Mouse (Mus musculus) central nervous system, embryonic 14 days (tissue): ENCODE measurements around the gene Eef1g. TPM values are rescaled to one million over a fixed set of nuclear protein-coding genes. Genes with fewer than 3 reads are reported as not detected.

Experiments used
- polyA plus RNA-seq: library from polyadenylated mRNA; depleted of rRNA; stranded (reverse); fragments of >200 nt; gene quantifications from 2 replicates; pipeline ENCODE4 v1.2.3, GENCODE M21; 2012; rRNA removed

Eef1g gene
- polyA plus RNA-seq = 429 and 446 TPM in 2 replicates

DNA sequence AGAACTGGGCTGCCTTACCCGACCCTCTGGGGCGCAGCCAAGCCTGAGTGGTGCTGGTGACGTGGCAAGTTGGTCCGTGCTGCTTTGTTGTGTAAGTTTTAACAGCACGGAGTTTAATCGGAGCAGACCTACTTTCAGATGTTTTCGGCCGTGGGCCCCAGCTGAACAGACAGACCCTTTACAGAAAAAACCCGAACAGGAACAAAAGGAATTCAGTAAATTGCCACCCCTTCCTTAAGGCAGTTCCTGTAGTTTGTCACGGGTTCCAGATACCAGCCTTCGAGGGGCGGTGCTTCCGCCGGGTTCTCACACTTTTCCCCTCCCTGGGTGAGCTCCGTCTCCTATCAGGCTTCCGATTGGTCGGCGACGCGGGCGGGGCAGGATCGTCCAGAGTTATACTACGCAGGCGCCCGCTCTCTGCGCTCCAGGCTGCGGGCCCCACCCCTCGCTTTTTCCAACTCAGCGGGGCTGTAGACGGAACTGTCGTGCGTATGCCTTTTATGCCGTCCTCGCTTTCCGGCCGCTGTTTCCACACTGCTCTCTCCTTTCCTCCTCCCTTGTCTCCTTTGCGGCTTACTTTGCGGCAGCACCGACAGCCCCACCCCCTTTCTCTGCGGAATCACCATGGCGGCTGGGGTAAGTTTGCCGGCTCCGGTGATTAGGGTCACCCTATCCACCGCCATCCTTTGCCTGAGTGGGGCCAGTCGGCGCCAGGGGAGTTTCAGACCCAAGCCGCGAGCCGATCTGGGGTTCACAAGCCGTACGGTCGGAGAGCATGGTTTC lies at the start of gene Eef1g:
Gene Eef1g (plus strand): TSS at position 452 of the 783 bp plus-strand sequence.

DNA sequence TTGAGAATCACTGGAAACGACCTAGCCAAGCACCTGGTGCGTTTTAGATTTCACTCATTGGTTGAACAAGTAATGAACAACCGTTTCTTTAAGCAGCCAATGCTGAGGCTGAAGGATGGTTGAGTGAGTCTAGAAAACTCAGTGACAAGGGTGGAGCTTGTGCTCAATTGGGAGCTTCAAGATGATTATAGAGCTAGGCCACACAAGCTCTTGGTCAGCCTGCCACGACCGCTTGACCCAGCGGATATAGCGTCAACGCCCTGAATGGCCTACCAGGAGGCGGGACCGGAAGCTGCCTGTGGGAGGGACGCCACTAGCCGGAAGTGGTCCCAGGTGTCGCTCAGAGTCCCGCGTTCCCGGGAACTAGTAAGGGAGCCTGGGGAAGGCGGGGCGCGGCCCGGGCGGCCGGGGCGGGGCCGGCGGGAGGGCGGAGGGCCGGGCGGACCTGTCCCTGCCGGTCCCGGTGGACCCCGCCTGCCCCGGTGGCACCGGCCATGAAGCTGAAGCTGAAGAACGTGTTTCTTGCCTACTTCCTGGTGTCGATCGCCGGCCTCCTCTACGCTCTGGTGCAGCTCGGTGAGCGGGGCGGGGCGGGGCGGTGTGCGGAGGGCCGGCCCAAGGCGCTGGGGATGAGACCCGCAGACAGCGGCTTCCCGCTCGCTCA lies 46.6 kb upstream of the Eef1g start, which contains the start of gene B3gat3:
Gene B3gat3 (plus strand): TSS at position 302 of the 664 bp plus-strand sequence.

DNA sequence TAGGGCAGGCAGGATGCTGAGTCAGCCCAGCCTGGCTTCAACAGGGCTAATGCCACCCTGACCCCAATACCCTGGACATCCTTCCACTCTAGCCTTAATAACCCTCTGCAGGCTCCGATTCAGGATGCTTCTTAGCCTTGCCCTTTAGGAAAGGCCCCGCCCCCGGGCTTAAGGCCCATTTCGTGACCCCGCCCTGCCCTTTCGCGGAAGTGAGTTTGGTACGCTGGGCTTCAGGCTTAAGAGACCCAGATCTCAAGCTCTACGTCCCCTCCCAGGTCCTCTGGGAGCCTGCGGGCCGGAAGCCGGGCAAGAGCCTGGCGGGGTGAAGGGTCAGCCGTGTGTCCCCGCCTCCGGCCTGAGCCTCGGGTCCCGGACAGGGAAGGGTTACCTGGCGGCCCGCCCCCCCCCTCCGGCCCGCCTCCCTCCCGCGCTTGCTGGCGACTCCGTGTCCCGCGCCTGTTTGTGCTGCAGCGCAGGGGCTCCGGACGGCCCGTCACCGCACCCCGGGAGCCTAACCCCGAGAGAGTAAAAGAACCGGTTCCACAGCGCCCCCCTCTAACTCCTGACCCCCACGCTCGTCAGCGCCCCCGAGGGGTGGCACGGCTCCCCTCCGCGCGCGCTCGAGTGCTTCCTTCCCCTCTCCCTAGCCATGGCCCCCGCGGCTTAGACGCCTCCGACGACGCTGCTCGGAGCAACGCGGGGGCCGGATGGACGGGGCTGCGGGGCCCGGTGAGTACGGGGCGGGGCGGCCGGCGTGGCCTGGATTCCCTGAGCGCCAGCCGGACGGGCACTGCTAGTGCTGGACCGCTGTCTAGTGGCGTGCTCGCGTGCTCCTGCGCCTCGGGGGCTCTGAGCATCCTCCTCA lies 37.4 kb upstream of the Eef1g start, which contains the start of the genes Rom1 and Eml3:
Gene Rom1 (minus strand): TSS at position 133 of the 865 bp plus-strand sequence.
Gene Eml3 (plus strand): TSS at position 329 of the 865 bp plus-strand sequence.

DNA sequence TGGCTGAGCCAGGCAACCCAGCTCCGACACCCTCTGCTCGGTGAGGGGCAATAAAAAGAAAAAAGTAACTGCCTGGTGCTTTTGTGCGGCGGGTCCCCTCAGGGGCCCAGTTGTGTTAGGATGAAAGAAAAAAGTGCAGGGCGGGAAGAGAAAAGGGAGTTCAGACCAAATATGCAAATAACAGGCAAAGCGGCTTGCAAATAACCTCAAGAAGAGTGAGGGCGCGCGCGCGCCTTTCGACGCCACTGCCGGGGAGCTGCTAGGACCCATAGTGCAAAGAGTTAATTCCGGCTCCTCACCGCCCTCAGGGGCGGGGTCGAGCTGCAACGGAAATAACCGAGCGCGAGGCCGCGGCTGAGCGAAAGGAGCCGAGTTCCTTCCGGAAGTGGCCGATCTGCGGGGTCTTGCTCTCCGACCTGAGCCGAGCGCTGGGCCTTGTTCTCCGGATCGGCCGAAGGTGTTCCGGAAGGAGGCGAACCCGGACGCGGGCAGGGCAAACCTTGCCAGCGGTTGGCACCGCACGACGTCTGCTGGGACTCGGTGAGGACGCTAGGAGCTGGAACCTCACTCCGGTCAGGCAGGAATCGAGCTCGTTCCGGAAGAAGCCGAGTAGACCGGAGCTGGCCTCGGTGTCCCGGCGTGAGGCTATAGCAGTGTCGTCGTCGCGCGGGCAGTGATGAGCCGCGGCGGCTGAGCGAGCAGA lies 25.2 kb upstream of the Eef1g start, which contains the start of gene Mta2:
Gene Mta2 (plus strand): TSS at position 361 of the 703 bp plus-strand sequence.

DNA sequence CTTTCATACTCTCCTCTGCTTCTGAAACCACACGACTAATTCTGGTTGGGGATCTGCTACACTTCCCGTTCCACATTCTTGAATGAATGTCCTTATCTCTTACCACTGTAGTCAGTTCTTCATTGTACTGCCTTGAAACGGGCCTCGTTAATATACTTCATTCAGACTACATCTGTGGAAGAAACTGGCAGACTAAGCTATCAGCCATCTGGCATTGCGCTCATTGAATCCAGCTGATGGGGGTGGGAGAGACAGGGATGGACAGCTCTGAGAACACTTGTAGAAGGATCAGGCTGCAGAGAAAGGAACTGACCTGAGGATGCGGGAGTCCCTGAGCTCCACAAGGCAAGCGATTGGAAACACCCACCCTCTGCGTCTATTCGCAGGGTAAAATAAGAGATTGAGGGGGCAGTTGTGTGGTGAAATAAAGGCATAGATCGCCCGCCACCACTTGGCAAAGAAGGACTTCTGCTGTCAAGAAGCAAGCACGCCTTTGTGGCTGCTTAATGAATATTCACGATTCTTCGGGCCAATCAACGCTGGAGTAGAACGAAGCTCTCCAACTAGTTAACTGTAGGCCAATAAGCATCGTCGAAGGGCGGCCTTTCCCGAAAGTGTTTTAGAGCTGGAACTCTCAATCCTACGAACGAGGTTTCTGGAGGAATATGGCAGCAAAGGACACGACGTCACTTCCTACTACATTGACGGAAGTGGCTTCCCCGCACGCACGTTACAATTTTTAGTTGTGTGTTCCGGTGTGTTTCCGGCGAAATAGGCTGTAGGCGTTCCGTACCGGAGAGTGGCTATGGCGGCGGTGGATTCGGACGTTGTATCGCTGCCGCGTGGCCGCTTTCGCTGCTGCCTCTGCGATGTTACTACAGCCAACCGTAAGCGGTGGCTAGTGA lies 13.5 kb upstream of the Eef1g start, which contains the start of gene Tut1:
Gene Tut1 (plus strand): TSS at position 713 of the 905 bp plus-strand sequence.

DNA sequence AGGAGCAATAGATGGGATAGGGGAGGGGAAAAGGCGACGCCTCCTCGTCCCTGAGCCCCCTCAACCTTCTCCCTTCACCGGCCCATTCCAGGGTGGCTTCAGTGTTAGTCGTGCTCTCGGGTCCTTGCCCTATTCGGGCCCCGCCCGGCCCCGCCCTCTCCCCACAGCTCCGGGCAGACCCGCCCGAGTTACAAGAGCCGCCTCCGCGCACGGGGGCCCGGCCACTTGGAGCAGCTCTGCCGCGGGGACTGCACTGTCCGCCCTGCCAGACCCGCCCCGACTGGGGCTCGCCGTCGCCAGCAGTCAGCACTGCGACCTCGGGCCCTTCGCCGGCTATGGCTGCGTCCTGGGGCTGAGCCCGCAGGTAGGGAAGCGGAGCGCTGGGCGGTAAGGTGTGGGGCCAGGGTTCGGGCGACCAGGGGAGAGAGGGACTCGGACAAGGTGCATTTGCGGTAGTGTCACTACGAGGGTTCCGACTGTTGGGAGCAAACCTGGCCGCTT lies 22.3 kb downstream of the Eef1g start, which contains the start of gene Ahnak:
Gene Ahnak (plus strand): TSS at position 219 of the 501 bp plus-strand sequence.

Other genes starting within 250 kb of the Eef1g start
- 139 and 144 TPM in 2 replicates for gene Slc3a2, start 243.7 kb upstream of the Eef1g start, polyA plus RNA-seq
- gene Wdr74, start 231.2 kb upstream of the Eef1g start, polyA plus RNA-seq = 63.8 and 65.5 TPM in 2 replicates
- gene 1700092M07Rik, start 226.3 kb upstream of the Eef1g start, polyA plus RNA-seq = 2.2 and 3.8 TPM in 2 replicates
- 128 and 133 TPM in 2 replicates for gene Stx5a, start 225.6 kb upstream of the Eef1g start, polyA plus RNA-seq
- 237 and 239 TPM in 2 replicates for gene Nxf1, start 210.0 kb upstream of the Eef1g start, polyA plus RNA-seq
- 238 and 255 TPM in 2 replicates for gene Tmem223, start 196.0 kb upstream of the Eef1g start, polyA plus RNA-seq
- 27.4 and 32.0 TPM in 2 replicates for gene Tmem179b, start 192.6 kb upstream of the Eef1g start, polyA plus RNA-seq
- gene Taf6l, start 180.6 kb upstream of the Eef1g start, polyA plus RNA-seq = 26.2 TPM in 2 replicates
- 141 and 149 TPM in 2 replicates for gene Polr2g, start 168.5 kb upstream of the Eef1g start, polyA plus RNA-seq
- gene Zbtb3, start 164.5 kb upstream of the Eef1g start, polyA plus RNA-seq = 5.2 and 5.8 TPM in 2 replicates
- 50.1 and 61.9 TPM in 2 replicates for gene Ttc9c, start 147.7 kb upstream of the Eef1g start, polyA plus RNA-seq
- gene Hnrnpul2, start 147.0 kb upstream of the Eef1g start, polyA plus RNA-seq = 92.1 and 94.3 TPM in 2 replicates
- 0.57 and 1.3 TPM in 2 replicates for gene AC129217.1, start 137.3 kb upstream of the Eef1g start, polyA plus RNA-seq
- 78.4 and 83.2 TPM in 2 replicates for gene Bscl2, start 129.6 kb upstream of the Eef1g start, polyA plus RNA-seq
- 190 TPM in 2 replicates for gene Gng3, start 127.8 kb upstream of the Eef1g start, polyA plus RNA-seq
- gene Lrrn4cl, start 116.3 kb upstream of the Eef1g start, polyA plus RNA-seq = 0.85 and 0.94 TPM in 2 replicates
- gene Ubxn1, start 95.5 kb upstream of the Eef1g start, polyA plus RNA-seq = 136 and 140 TPM in 2 replicates
- gene Uqcc3, start 86.1 kb upstream of the Eef1g start, polyA plus RNA-seq = 51.3 and 57.6 TPM in 2 replicates
- 4.9 and 6.7 TPM in 2 replicates for gene Lbhd1, start 83.3 kb upstream of the Eef1g start, polyA plus RNA-seq
- gene Gm49403, start 83.1 kb upstream of the Eef1g start, polyA plus RNA-seq = not detected in 2 replicates
- 67.3 and 81.7 TPM in 2 replicates for gene 1810009A15Rik, start 78.2 kb upstream of the Eef1g start, polyA plus RNA-seq
- gene Gm49416, start 78.1 kb upstream of the Eef1g start, polyA plus RNA-seq = 0.18 and 1.1 TPM in 2 replicates
- 28.9 and 29.0 TPM in 2 replicates for gene Ints5, start 74.0 kb upstream of the Eef1g start, polyA plus RNA-seq
- gene Ganab, start 69.0 kb upstream of the Eef1g start, polyA plus RNA-seq = 157 and 161 TPM in 2 replicates
- 146 and 151 TPM in 2 replicates for gene B3gat3, start 46.7 kb upstream of the Eef1g start, polyA plus RNA-seq
- 2.0 and 3.3 TPM in 2 replicates for gene Rom1, start 37.7 kb upstream of the Eef1g start, polyA plus RNA-seq
- gene Eml3, start 37.5 kb upstream of the Eef1g start, polyA plus RNA-seq = 18.3 and 26.1 TPM in 2 replicates
- 62.2 and 65.0 TPM in 2 replicates for gene Mta2, start 25.2 kb upstream of the Eef1g start, polyA plus RNA-seq
- 26.1 and 29.3 TPM in 2 replicates for gene Tut1, start 13.2 kb upstream of the Eef1g start, polyA plus RNA-seq
- 3.8 and 8.4 TPM in 2 replicates for gene Ahnak, start 22.2 kb downstream of the Eef1g start, polyA plus RNA-seq
- gene Scgb1a1, start 120.9 kb downstream of the Eef1g start, polyA plus RNA-seq = not detected in 2 replicates
- 12.2 and 13.9 TPM in 2 replicates for gene Asrgl1, start 168.6 kb downstream of the Eef1g start, polyA plus RNA-seq